Mouse (Mus musculus) mesoderm, embryonic 11.5 days (tissue): Measurements from ENCODE around the gene Larp1b.

Experiments
- DNase-seq: peaks from one replicate; pipeline ENCODE4 v3.0.0-alpha.2; 2012; ENCODE audit warnings: low read depth, low spot score

Gene Larp1b

GRCm38 (mm10) chr3:41021980-41022379 lies 72.4 kb downstream of the Larp1b start:
- no peak for DNase-seq

DNA sequence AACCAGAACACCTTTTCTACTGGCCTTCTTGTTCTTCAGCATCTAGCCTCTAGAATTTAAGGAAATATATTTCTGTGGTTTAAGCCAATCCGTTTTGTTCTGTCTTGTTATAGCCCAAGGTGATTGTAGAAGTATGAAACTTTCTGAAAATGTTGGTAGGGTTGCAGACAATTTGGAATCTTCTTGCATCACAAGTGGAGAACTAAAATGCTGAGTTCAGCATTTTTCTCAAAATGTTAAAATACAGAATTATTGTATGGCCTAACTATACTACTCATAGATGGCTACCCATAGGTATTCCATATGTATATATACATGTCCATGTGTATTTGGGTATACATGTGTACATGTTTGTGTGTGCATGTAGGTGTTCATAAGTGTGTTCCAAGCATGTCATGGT lies 81.1 kb downstream of the Larp1b start:
- no peak for DNase-seq

DNA sequence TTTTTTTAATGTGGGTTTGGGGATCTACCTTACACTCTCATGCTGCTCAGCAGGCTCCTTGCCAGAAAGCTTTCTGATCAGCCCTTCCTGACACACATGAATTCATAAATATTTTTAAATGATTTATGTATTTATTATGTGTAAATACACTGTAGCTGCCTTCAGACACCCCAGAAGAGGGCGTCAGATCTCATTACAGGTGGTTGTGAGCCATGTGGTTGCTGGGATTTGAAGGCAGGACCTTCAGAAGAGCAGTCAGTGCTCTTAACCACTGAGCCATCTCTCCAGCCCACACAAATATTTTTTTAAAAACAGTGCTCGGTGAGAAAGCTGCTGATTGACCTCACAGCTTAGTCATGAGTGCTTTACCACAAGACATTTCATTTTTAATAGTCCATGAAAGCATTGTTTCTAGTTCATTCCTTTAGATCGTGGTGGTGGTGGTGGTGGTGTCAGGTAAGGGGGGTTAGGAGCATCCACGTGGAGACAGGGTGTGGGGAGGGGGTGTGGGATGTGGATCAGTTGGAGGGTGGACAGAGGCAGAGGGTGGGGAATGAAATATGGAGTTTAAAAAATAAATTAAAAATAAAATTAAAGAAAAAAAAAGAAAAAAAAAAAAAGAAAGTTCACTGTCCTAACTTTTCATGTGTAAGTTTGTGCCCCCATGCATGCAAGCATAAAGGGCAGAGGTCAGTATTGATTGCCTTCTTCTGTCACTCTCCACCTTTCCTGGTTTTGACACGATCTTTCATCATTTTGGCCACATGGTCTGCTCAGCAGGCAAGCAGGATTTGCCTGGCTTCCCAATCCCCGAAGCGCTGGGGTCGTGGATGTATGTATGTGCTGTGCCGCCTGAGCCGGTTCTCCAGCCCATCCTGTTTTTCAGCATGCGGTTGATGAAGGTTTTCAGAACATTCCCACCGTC lies 81.9 kb downstream of the Larp1b start:
- DNase-seq: no peak

GRCm38 (mm10) chr3:41038297-41038916 lies 88.8 kb downstream of the Larp1b start:
- no peak for DNase-seq

GRCm38 (mm10) chr3:41041241-41041640 lies 91.6 kb downstream of the Larp1b start:
- no peak for DNase-seq

DNA sequence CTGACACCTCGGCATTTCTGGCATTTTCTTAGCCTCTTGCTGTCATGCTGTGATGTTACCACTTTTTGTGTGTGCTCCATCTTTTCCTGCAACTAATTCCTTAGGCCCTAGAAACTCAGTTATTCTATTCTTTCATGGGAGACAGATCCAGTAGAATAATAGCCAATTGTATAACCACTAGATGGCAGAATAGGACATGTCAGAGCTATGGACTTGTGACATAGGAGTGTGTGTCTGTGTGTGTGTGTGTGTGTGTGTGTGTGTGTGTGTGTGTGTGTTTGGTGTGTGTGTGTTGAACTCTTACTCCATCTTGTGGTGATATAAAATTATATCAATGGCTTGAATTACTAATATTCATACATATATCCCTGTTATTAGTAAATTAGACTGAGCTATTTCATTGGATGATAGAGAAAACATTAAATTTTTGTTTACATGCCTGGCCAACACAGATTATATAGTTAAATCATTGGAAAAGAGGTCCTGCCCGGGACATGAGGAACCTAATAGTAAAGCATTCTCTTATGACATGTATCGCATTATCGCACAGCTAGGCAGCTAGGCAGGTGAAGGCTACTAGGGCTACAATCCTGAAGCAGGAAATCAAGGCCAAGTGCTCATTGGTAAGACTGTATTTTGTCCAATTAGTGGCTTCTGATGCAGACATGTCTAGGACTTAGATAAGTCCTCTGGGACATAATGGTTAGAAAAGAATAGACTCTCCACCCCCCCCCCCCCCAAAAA lies 92.7 kb downstream of the Larp1b start:
- DNase-seq: peak; percentile 23

DNA sequence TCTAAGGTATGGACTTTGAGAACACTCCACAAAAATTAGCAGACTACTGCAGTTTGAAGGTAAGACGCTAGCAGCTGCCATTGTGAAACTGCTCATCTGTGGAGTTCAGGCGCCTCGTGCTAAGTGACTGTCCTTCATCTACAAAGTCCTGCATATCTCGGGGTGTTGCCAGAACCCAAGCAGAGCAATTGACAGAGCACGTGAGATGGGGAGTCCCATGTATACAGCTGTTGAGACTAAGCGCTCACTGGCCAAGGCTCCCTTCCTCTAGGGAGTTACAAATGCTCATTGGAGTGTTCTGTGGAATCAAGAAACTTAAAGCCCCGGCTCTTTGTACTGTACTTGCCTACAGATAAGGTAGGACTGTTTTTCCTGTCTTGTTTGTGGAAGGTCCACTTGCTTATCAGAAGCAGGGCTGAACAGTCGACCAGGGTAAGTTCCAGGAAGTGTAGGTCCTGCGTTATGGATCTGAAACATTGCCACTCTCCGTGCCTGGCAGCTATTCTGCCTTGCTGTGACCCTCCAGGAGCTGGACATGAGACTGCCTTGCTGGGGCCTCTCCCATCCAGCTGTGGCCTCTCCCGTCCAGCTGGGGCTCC lies 94.2 kb downstream of the Larp1b start:
- DNase-seq: no peak

DNA sequence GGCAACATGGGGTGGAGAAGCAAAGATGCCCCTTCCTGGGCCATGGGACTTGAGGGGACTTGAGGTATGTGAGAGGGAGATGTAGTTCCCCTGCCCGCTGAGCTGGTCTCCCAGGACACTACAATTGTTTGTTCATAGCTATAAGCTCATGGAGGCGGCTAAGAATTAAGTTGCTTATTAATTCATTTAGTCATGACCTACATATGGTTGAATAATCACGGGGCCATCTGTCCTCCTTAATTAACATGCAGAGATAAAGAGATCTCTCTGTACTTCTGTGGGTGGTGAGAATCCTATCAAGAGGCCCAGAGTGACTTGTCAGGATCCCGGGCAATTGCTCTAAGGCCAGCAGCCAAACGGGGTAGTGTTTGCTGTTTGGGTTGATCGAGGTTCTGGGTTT lies 98.2 kb downstream of the Larp1b start:
- no peak for DNase-seq

GRCm38 (mm10) chr3:41053334-41053733 lies 103.7 kb downstream of the Larp1b start:
- no peak for DNase-seq

- DNase-seq: no peak
These were observed 108.8 kb downstream of the Larp1b start for GRCm38 (mm10) chr3:41058395-41058794.

DNA sequence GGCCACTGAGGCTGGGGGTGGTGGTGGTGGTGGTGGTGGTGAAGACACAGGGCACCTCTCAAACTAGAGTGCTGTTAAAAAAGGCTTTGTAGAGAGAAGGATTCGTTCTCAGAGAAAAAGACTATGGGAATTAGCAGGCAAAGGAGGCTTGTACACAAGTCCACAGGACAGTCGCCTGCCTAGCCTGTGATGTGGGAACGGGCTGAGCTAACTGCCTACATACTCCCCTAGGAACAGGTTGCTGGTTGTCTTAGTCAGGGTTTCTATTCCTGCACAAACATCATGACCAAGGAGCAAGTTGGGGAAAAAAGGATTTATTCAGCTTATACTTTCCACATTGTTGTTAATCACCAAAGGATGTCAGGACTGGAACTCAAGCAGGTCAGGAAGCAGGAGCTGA lies 109.6 kb downstream of the Larp1b start:
- DNase-seq: no peak

- no peak for DNase-seq
These were observed 112.4 kb downstream of the Larp1b start for GRCm38 (mm10) chr3:41061831-41062565.

GRCm38 (mm10) chr3:41062758-41063157 lies 113.1 kb downstream of the Larp1b start:
- no peak for DNase-seq

- no peak for DNase-seq
These were observed 115.7 kb downstream of the Larp1b start for GRCm38 (mm10) chr3:41065320-41065719.

GRCm38 (mm10) chr3:41070519-41070918 lies 120.9 kb downstream of the Larp1b start:
- DNase-seq: no peak

DNA sequence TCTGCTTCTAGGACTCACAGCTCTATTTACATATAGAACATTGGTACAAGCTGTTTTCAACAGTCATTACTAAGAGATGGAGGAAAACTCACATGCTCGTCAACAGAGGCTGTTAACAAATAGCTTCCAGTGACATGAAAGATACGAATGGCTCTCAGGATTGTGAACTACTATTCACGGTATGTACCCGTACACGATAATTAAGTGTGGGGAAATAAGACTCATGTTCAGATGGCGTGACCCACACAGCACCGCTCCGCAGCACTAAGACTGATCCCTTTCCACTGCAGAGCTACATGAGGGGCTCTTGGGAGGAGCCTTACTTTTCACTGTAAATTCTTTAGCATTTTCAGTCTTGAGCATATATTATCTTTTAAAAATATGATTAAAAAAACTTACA lies 125.7 kb downstream of the Larp1b start:
- DNase-seq: no peak

DNA sequence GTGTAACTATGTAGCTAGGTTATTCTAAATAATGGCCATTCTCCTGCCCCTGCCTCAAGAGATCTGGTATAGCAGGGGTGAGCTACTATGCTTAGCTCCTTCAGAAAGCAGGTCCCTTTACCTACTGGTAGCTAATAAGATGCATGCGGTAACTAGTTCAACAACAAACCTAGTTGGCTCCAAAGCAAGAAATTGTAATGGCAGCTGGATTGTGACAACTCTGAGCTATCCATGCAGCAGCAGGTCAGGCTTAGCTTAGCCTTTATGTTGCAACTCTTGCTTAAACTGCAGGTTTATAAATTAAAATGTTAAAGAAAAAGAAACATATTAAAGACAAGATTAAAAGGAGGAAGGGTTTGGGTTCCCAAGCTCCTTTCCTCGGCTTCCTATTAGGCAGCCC lies 129.0 kb downstream of the Larp1b start:
- DNase-seq: no peak

GRCm38 (mm10) chr3:41080724-41081123 lies 131.1 kb downstream of the Larp1b start:
- DNase-seq: no peak

DNA sequence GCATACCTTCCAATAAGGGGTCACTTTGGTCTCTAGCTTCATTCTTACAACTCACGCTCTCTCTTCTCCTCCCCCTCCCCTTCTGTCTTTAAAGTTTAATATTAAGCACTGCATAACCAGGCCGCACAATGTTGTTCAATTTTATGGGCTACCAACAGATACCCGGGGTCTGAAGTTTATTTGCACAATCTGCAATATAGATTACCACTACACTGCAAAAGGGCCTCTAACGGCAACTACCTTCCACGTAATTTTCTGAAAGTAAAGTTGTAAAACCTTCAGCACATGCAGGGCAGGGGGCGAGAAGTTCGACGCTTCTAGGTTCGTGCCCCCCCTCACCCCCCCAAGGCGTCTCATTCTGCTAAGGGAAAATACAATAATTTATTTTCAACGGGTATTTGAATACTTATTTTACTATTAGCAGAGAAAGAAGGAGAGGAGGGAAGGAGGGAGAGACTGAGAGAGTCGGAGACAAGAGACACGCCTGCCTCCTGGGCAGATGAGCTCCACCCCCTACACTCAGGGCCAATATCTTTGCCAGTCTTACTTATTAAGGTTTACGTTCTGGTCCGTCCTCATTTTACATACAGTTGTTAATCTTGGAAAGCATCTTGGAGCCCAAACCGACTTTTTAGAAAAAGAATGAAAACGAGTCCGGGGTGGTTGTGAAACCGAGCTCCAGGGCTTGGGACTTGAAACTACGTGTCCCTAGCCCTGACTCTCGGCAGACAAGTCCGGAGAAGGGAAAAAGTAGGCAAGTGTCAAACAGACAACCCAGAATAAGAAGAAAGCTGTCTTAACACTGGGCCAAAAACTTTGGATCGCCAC lies 132.1 kb downstream of the Larp1b start:
- DNase-seq: peak; percentile 23

GRCm38 (mm10) chr3:41082520-41082884 lies 132.9 kb downstream of the Larp1b start:
- peak; percentile 40 for DNase-seq
